Mouse (Mus musculus): ENCODE measurements around the gene Rwdd2a.

Rwdd2a gene

GRCm38 (mm10) chr9:86571540-86572135, at the start of gene Rwdd2a, which contains the start of gene Pgm3:
Gene Rwdd2a, plus strand, starts transcription at chr9:86571991.
Gene Pgm3, minus strand, starts transcription at chr9:86571842.
- DNase-seq (ENCODE audit: low spot score in 2 of 2): peak; percentile 92 to 98

GRCm38 (mm10) chr9:86522335-86522734, 49.5 kb upstream of the Rwdd2a start:
- DNase-seq (ENCODE audit: low spot score in 2 of 2): no peak

GRCm38 (mm10) chr9:86525600-86525999, 46.2 kb upstream of the Rwdd2a start:
- DNase-seq (ENCODE audit: low spot score in 2 of 2): no peak

GRCm38 (mm10) chr9:86534071-86534470, 37.7 kb upstream of the Rwdd2a start:
- DNase-seq (ENCODE audit: low spot score in 2 of 2): no peak

GRCm38 (mm10) chr9:86543451-86543850, 28.3 kb upstream of the Rwdd2a start:
- no peak for DNase-seq (ENCODE audit: low spot score in 2 of 2)

GRCm38 (mm10) chr9:86544559-86544958, 27.2 kb upstream of the Rwdd2a start:
- no peak for DNase-seq (ENCODE audit: low spot score in 2 of 2)

GRCm38 (mm10) chr9:86549637-86550162, 22.1 kb upstream of the Rwdd2a start:
- no peak for DNase-seq (ENCODE audit: low spot score in 2 of 2)

GRCm38 (mm10) chr9:86550717-86551116, 21.1 kb upstream of the Rwdd2a start:
- DNase-seq (ENCODE audit: low spot score in 2 of 2): no peak

- DNase-seq (ENCODE audit: low spot score in 2 of 2): no peak
Observed at GRCm38 (mm10) chr9:86553886-86554285, 17.9 kb upstream of the Rwdd2a start.

- DNase-seq (ENCODE audit: low spot score in 2 of 2): no peak
Observed at GRCm38 (mm10) chr9:86554641-86555040, 17.1 kb upstream of the Rwdd2a start.

GRCm38 (mm10) chr9:86560543-86560942, 11.2 kb upstream of the Rwdd2a start:
- no peak for DNase-seq (ENCODE audit: low spot score in 2 of 2)

GRCm38 (mm10) chr9:86569314-86569910, 2.4 kb upstream of the Rwdd2a start:
- no peak for DNase-seq (ENCODE audit: low spot score in 2 of 2)

- no peak for DNase-seq (ENCODE audit: low spot score in 2 of 2)
Observed at GRCm38 (mm10) chr9:86570261-86570890, 1.4 kb upstream of the Rwdd2a start.

- peak in 1 of 2 experiments; percentile 11 for DNase-seq (ENCODE audit: low spot score in 2 of 2)
Observed at GRCm38 (mm10) chr9:86570946-86571345, 845 bp upstream of the Rwdd2a start.

GRCm38 (mm10) chr9:86572196-86572595, 405 bp downstream of the Rwdd2a start:
- peak in 1 of 2 experiments; percentile 65 for DNase-seq (ENCODE audit: low spot score in 2 of 2)

GRCm38 (mm10) chr9:86572636-86573291, 973 bp downstream of the Rwdd2a start:
- peak; percentile 82 to 89 for DNase-seq (ENCODE audit: low spot score in 2 of 2)

- no peak for DNase-seq (ENCODE audit: low spot score in 2 of 2)
Observed at GRCm38 (mm10) chr9:86573616-86574303, 2.0 kb downstream of the Rwdd2a start.

GRCm38 (mm10) chr9:86575178-86575577, 3.4 kb downstream of the Rwdd2a start:
- no peak for DNase-seq (ENCODE audit: low spot score in 2 of 2)

- peak in 1 of 2 experiments; percentile 19 for DNase-seq (ENCODE audit: low spot score in 2 of 2)
Observed at GRCm38 (mm10) chr9:86579657-86580056, 7.9 kb downstream of the Rwdd2a start.

- peak; percentile 42 to 70 for DNase-seq (ENCODE audit: low spot score in 2 of 2)
Observed at GRCm38 (mm10) chr9:86583740-86584139, 11.9 kb downstream of the Rwdd2a start.

- DNase-seq (ENCODE audit: low spot score in 2 of 2): no peak
Observed at GRCm38 (mm10) chr9:86587019-86587795, 15.4 kb downstream of the Rwdd2a start.
